Mouse (Mus musculus) left cerebral cortex, postnatal 36 days (tissue): ENCODE results near the gene Col26a1. TPM values are rescaled to one million over a fixed set of nuclear protein-coding genes. Genes with fewer than 3 reads are reported as not detected.
"Not testable (repeated sequence)": the region's sequence is repeated elsewhere in the genome, so short reads cannot be mapped to it uniquely, and the experiment has no call there.

ENCODE experiments used
- DNase-seq, 2 experiments: peaks; one replicate each; pipeline ENCODE4 v3.0.0; 2021 to 2022; ENCODE audit warnings: low spot score in 2 of 2, mixed read lengths in 1 of 2
- intact Hi-C: fragments of 180-260 bp; cut with DNase I; formaldehyde crosslinking; loops from one replicate; pipeline ENCODE4 v1.15.1; 2025
- total RNA-seq, 2 experiments: library from RNA; stranded (reverse); gene quantifications; 2 replicates each; pipeline ENCODE4 v1.2.3; 2021

Gene Col26a1
- total RNA-seq, 2 experiments from 2014 or later, result 8.3 to 13.7 TPM

- no peak for DNase-seq
- intact Hi-C loops, result no loop called here
These were observed 118.8 kb downstream of the Col26a1 start for GRCm38 (mm10) chr5:136764157-136764669.

- intact Hi-C loops, result no loop called here
These were observed 122.7 kb downstream of the Col26a1 start for GRCm38 (mm10) chr5:136760345-136760744.

GRCm38 (mm10) chr5:136759781-136760180, 123.2 kb downstream of the Col26a1 start:
- intact Hi-C loops, result loop anchor here (5.0 kb wide), 2 partner anchors 502 to 557 kb away; no protein-coding TSS in a partner anchor

More at GRCm38 (mm10) chr5:136760345-136760744, 122.7 kb downstream of the Col26a1 start:
- DNase-seq, result no peak

GRCm38 (mm10) chr5:136755696-136756095, 127.3 kb downstream of the Col26a1 start:
- intact Hi-C loops, result loop anchor here (5.0 kb wide), 2 partner anchors 498 to 553 kb away; no protein-coding TSS in a partner anchor
- peak; percentile 52 to 57 for DNase-seq

More at GRCm38 (mm10) chr5:136759781-136760180, 123.2 kb downstream of the Col26a1 start:
- no peak for DNase-seq

- intact Hi-C loops, result no loop called here
- no peak for DNase-seq
These were observed 128.9 kb downstream of the Col26a1 start for GRCm38 (mm10) chr5:136754053-136754591.

- intact Hi-C loops, DNase-seq: not testable (repeated sequence)
These were observed 129.8 kb downstream of the Col26a1 start for GRCm38 (mm10) chr5:136753176-136753575.

- DNase-seq, result no peak
- intact Hi-C loops, result no loop called here
These were observed 130.9 kb downstream of the Col26a1 start for GRCm38 (mm10) chr5:136752104-136752503.

GRCm38 (mm10) chr5:136746596-136746995, 136.4 kb downstream of the Col26a1 start:
- intact Hi-C loops, result no loop called here
- no peak for DNase-seq

GRCm38 (mm10) chr5:136738918-136739317, 144.1 kb downstream of the Col26a1 start:
- DNase-seq, result no peak
- intact Hi-C loops, result no loop called here

GRCm38 (mm10) chr5:136726271-136726670, 156.7 kb downstream of the Col26a1 start:
- DNase-seq, intact Hi-C loops: not testable (repeated sequence)

GRCm38 (mm10) chr5:136721596-136721995, 161.4 kb downstream of the Col26a1 start:
- no peak for DNase-seq

GRCm38 (mm10) chr5:136718656-136719055, 164.4 kb downstream of the Col26a1 start:
- intact Hi-C loops, result no loop called here
- DNase-seq, result no peak

More at GRCm38 (mm10) chr5:136721596-136721995, 161.4 kb downstream of the Col26a1 start:
- intact Hi-C loops, result no loop called here

GRCm38 (mm10) chr5:136717573-136717854, 165.5 kb downstream of the Col26a1 start:
- intact Hi-C loops, result no loop called here
- DNase-seq, result no peak

- DNase-seq, result no peak
- intact Hi-C loops, result no loop called here
These were observed 166.1 kb downstream of the Col26a1 start for GRCm38 (mm10) chr5:136716696-136717572.

GRCm38 (mm10) chr5:136714879-136715278, 168.1 kb downstream of the Col26a1 start:
- intact Hi-C loops, result no loop called here
- no peak for DNase-seq

- no peak for DNase-seq
- intact Hi-C loops, result no loop called here
These were observed 168.7 kb downstream of the Col26a1 start for GRCm38 (mm10) chr5:136714232-136714875.

- DNase-seq, result no peak
- intact Hi-C loops, result no loop called here
These were observed 172.3 kb downstream of the Col26a1 start for GRCm38 (mm10) chr5:136710742-136711141.

GRCm38 (mm10) chr5:136708116-136708515, 174.9 kb downstream of the Col26a1 start:
- DNase-seq, result no peak
- intact Hi-C loops, result loop anchor here (5.0 kb wide), 1 partner anchor 426 kb away; no protein-coding TSS in a partner anchor

- peak; percentile 52 to 70 for DNase-seq
- intact Hi-C loops, result loop anchor here (2.0 to 5.0 kb wide), 2 partner anchors 425 to 448 kb away; no protein-coding TSS in a partner anchor
These were observed 176.2 kb downstream of the Col26a1 start for GRCm38 (mm10) chr5:136706803-136707202.

- intact Hi-C loops, result loop anchor here (5.0 kb wide), 1 partner anchor 423 kb away; no protein-coding TSS in a partner anchor
- no peak for DNase-seq
These were observed 177.5 kb downstream of the Col26a1 start for GRCm38 (mm10) chr5:136705532-136705931.
